In genomic region chr17:35836178-35836965, GRCm38 (mm10) we compare ENCODE assay signal across 8 mouse cellular contexts. TPM values are rescaled to one million over a fixed set of nuclear protein-coding genes. Genes with fewer than 3 reads are reported as not detected.
DNase-seq lines count a peak whose midpoint lies in the region; ATAC-seq lines count a peak whose summit lies in the region.

No protein-coding gene starts in this region.

- ATAC-seq in heart, embryonic 15.5 days (replicated peaks; ENCODE audit: insufficient number of reproducible peaks, insufficient read depth, low FRiP score, low read depth) = no peak
- no peak for ATAC-seq in liver, embryonic 15.5 days (ENCODE audit: insufficient read depth)
- ATAC-seq in neural tube, embryonic 12.5 days (ENCODE audit: low FRiP score, low read depth) = no peak

- peaks cover 58% of the 10 kb centered on the region for H3K36me3 ChIP-seq in forebrain, embryonic 10.5 days (replicated peaks)
- peaks cover 46% of the 10 kb centered on the region for H3K36me3 ChIP-seq in heart, embryonic 15.5 days
- peaks cover 55% of the 10 kb centered on the region for H3K36me3 ChIP-seq in liver, embryonic 15.5 days (replicated peaks)
- peaks cover 38% of the 10 kb centered on the region for H3K36me3 ChIP-seq in neural tube, embryonic 12.5 days

- DNase-seq in CD8-positive naive resting alpha-beta T cell, adult 2 months (ENCODE audit: low read depth in 2 of 2, low spot score in 2 of 2) = peak; percentile 75 to 85
- DNase-seq in c-Kit-negative CD71-positive TER-119-positive erythroid progenitor cells, embryonic 14.5 days (ENCODE audit: low read depth, low spot score) = peak; percentile 83
- DNase-seq in forebrain, embryonic 10.5 days (ENCODE audit: extremely low spot score, low spot score) = peak; percentile 70
- DNase-seq in kidney, postnatal 36 days = peak; percentile 94 to 95
- DNase-seq in telencephalon, adult 2 months (ENCODE audit: low read depth, low spot score) = peak; percentile 83

- peak overlapping the region; percentile 99 for H3K27ac ChIP-seq in forebrain, embryonic 10.5 days
- H3K27ac ChIP-seq in heart, embryonic 15.5 days = peak overlapping the region; percentile 96
- peak overlapping the region; percentile 96 for H3K27ac ChIP-seq in liver, embryonic 15.5 days (replicated peaks)
- H3K27ac ChIP-seq in neural tube, embryonic 12.5 days = peak overlapping the region; percentile 95

- 10% methylated on average over 24 of the region's 24 CpGs for WGBS in forebrain, embryonic 10.5 days
- WGBS in heart, embryonic 15.5 days = 6% methylated on average over 24 of the region's 24 CpGs
- 7% methylated on average over 24 of the region's 24 CpGs for WGBS in liver, embryonic 15.5 days (ENCODE audit: insufficient replicate concordance)
- 8% methylated on average over 24 of the region's 24 CpGs for WGBS in neural tube, embryonic 12.5 days

- H3K9ac ChIP-seq in heart, embryonic 15.5 days = peak overlapping the region; percentile 85
- peak overlapping the region; percentile 92 for H3K9ac ChIP-seq in liver, embryonic 15.5 days
- H3K9ac ChIP-seq in neural tube, embryonic 12.5 days = peak overlapping the region; percentile 93

- H3K9me3 ChIP-seq in forebrain, embryonic 10.5 days = no peaks in the 10 kb centered on the region
- H3K9me3 ChIP-seq in heart, embryonic 15.5 days (replicated peaks) = no peaks in the 10 kb centered on the region
- no peaks in the 10 kb centered on the region for H3K9me3 ChIP-seq in liver, embryonic 15.5 days (replicated peaks)
- H3K9me3 ChIP-seq in neural tube, embryonic 12.5 days = no peaks in the 10 kb centered on the region

- H3K4me2 ChIP-seq in heart, embryonic 15.5 days = peak overlapping the region; percentile 77
- H3K4me2 ChIP-seq in liver, embryonic 15.5 days = peak overlapping the region; percentile 92
- peak overlapping the region; percentile 89 for H3K4me2 ChIP-seq in neural tube, embryonic 12.5 days (replicated peaks)

- H3K4me3 ChIP-seq in forebrain, embryonic 10.5 days = peak overlapping the region; percentile 90
- peak overlapping the region; percentile 68 for H3K4me3 ChIP-seq in heart, embryonic 15.5 days
- peak overlapping the region; percentile 89 for H3K4me3 ChIP-seq in liver, embryonic 15.5 days (replicated peaks)
- peak overlapping the region; percentile 72 for H3K4me3 ChIP-seq in neural tube, embryonic 12.5 days

- no peaks in the 10 kb centered on the region for H3K27me3 ChIP-seq in forebrain, embryonic 10.5 days (ENCODE audit: poor library complexity, severe bottlenecking)
- no peaks in the 10 kb centered on the region for H3K27me3 ChIP-seq in heart, embryonic 15.5 days
- H3K27me3 ChIP-seq in liver, embryonic 15.5 days = no peaks in the 10 kb centered on the region
- H3K27me3 ChIP-seq in neural tube, embryonic 12.5 days (replicated peaks) = no peaks in the 10 kb centered on the region

- H3K4me1 ChIP-seq in forebrain, embryonic 10.5 days = peaks cover 49% of the 10 kb centered on the region
- H3K4me1 ChIP-seq in heart, embryonic 15.5 days (replicated peaks) = peaks cover 40% of the 10 kb centered on the region
- H3K4me1 ChIP-seq in liver, embryonic 15.5 days (replicated peaks) = peaks cover 70% of the 10 kb centered on the region
- peaks cover 41% of the 10 kb centered on the region for H3K4me1 ChIP-seq in neural tube, embryonic 12.5 days

RNA-seq across cellular contexts. Expression of gene Tubb5, which starts 1.7 kb away (rescaled TPM):
- polyA plus RNA-seq in forebrain, embryonic 10.5 days (2016; fragmentation: Nextera tagmentation; extraction: Ambion mirVana) = 1,607 and 1,608 TPM in 2 replicates
- 567 and 662 TPM in 2 replicates for polyA plus RNA-seq in heart, embryonic 15.5 days (2015; fragmentation: Nextera tagmentation; extraction: Ambion mirVana)
- 379 and 391 TPM in 2 replicates for polyA plus RNA-seq in liver, embryonic 15.5 days (2015; fragmentation: Nextera tagmentation; extraction: Ambion mirVana)
- polyA plus RNA-seq in neural tube, embryonic 12.5 days (2016; fragmentation: Nextera tagmentation; extraction: Ambion mirVana) = 1,533 and 1,543 TPM in 2 replicates

RNA-seq across cellular contexts. Expression of gene Mdc1, which starts 4.9 kb away (rescaled TPM):
- 26.9 and 29.3 TPM in 2 replicates for polyA plus RNA-seq in forebrain, embryonic 10.5 days (2016; fragmentation: Nextera tagmentation; extraction: Ambion mirVana)
- 12.6 and 17.0 TPM in 2 replicates for polyA plus RNA-seq in heart, embryonic 15.5 days (2015; fragmentation: Nextera tagmentation; extraction: Ambion mirVana)
- 8.5 and 9.1 TPM in 2 replicates for polyA plus RNA-seq in liver, embryonic 15.5 days (2015; fragmentation: Nextera tagmentation; extraction: Ambion mirVana)
- polyA plus RNA-seq in neural tube, embryonic 12.5 days (2016; fragmentation: Nextera tagmentation; extraction: Ambion mirVana) = 13.6 and 14.7 TPM in 2 replicates

RNA-seq across cellular contexts. Expression of gene Flot1, which starts 13.3 kb away (rescaled TPM):
- 49.7 and 51.6 TPM in 2 replicates for polyA plus RNA-seq in forebrain, embryonic 10.5 days (2016; fragmentation: Nextera tagmentation; extraction: Ambion mirVana)
- 103 and 109 TPM in 2 replicates for polyA plus RNA-seq in heart, embryonic 15.5 days (2015; fragmentation: Nextera tagmentation; extraction: Ambion mirVana)
- 33.7 and 42.4 TPM in 2 replicates for polyA plus RNA-seq in liver, embryonic 15.5 days (2015; fragmentation: Nextera tagmentation; extraction: Ambion mirVana)
- polyA plus RNA-seq in neural tube, embryonic 12.5 days (2016; fragmentation: Nextera tagmentation; extraction: Ambion mirVana) = 60.5 and 60.6 TPM in 2 replicates

RNA-seq across cellular contexts. Expression of gene Ier3, which starts 14.9 kb away (rescaled TPM):
- polyA plus RNA-seq in forebrain, embryonic 10.5 days (2016; fragmentation: Nextera tagmentation; extraction: Ambion mirVana) = 4.6 and 5.3 TPM in 2 replicates
- 49.7 and 56.5 TPM in 2 replicates for polyA plus RNA-seq in heart, embryonic 15.5 days (2015; fragmentation: Nextera tagmentation; extraction: Ambion mirVana)
- 22.9 and 23.7 TPM in 2 replicates for polyA plus RNA-seq in liver, embryonic 15.5 days (2015; fragmentation: Nextera tagmentation; extraction: Ambion mirVana)
- 5.2 and 7.9 TPM in 2 replicates for polyA plus RNA-seq in neural tube, embryonic 12.5 days (2016; fragmentation: Nextera tagmentation; extraction: Ambion mirVana)

RNA-seq across cellular contexts. Expression of gene Nrm, which starts 24.7 kb away (rescaled TPM):
- 81.9 and 84.0 TPM in 2 replicates for polyA plus RNA-seq in forebrain, embryonic 10.5 days (2016; fragmentation: Nextera tagmentation; extraction: Ambion mirVana)
- 38.7 and 46.2 TPM in 2 replicates for polyA plus RNA-seq in heart, embryonic 15.5 days (2015; fragmentation: Nextera tagmentation; extraction: Ambion mirVana)
- polyA plus RNA-seq in liver, embryonic 15.5 days (2015; fragmentation: Nextera tagmentation; extraction: Ambion mirVana) = 22.0 and 22.5 TPM in 2 replicates
- 40.5 and 41.3 TPM in 2 replicates for polyA plus RNA-seq in neural tube, embryonic 12.5 days (2016; fragmentation: Nextera tagmentation; extraction: Ambion mirVana)
